ENCODE assay signal across 8 mouse cellular contexts in genomic region chr10:38965857-38966256, GRCm38 (mm10). TPM values are rescaled to one million over a fixed set of nuclear protein-coding genes. Genes with fewer than 3 reads are reported as not detected.
DNase-seq lines count a peak whose midpoint lies in the region; ATAC-seq and TF ChIP-seq lines count a peak whose summit lies in the region.

No protein-coding gene starts in this region.

- TF ChIP-seq POLR2A in olfactory bulb, adult 2 months (IDR thresholded peaks at IDR 0.05; ENCODE audit: insufficient read depth, low read depth, low read length) = no peak

- H3K27ac ChIP-seq in hindbrain, embryonic 10.5 days = peak overlapping the region; percentile 82
- H3K27ac ChIP-seq in liver, embryonic 14.5 days = no peak overlapping the region
- H3K27ac ChIP-seq in olfactory bulb, adult 2 months (ENCODE audit: insufficient read depth, low read depth, low read length) = no peak overlapping the region

- under 1% methylated on average over 14 of the region's 14 CpGs for WGBS in hindbrain, embryonic 10.5 days
- 5% methylated on average over 14 of the region's 14 CpGs for WGBS in liver, embryonic 14.5 days (ENCODE audit: insufficient replicate concordance)
- WGBS in olfactory bulb, adult 2 months = 18% methylated on average over 14 of the region's 14 CpGs

- peak overlapping the region; percentile 40 for H3K4me2 ChIP-seq in liver, embryonic 14.5 days (ENCODE audit: low read depth)

- no peaks in the 10 kb centered on the region for H3K36me3 ChIP-seq in hindbrain, embryonic 10.5 days
- H3K36me3 ChIP-seq in liver, embryonic 14.5 days (replicated peaks; ENCODE audit: control insufficient read depth, insufficient read depth, low read depth) = no peaks in the 10 kb centered on the region

- TF ChIP-seq EP300 in liver, embryonic 14.5 days (IDR thresholded peaks at IDR 0.05; ENCODE audit: low read depth) = no peak

- H3K4me3 ChIP-seq in hindbrain, embryonic 10.5 days = peak overlapping the region; percentile 56
- H3K4me3 ChIP-seq in liver, embryonic 14.5 days (ENCODE audit: insufficient read depth in 1 of 2, low read depth in 2 of 2, low read length in 2 of 2) = peak overlapping the region; percentile 10 to 26; a peak in 3 of 4 replicates
- H3K4me3 ChIP-seq in olfactory bulb, adult 2 months (ENCODE audit: insufficient read depth, low read depth, low read length) = peak overlapping the region; percentile 42

- ATAC-seq in liver, embryonic 14.5 days (ENCODE audit: insufficient read depth) = no peak

- H3K9me3 ChIP-seq in hindbrain, embryonic 10.5 days = no peaks in the 10 kb centered on the region
- no peaks in the 10 kb centered on the region for H3K9me3 ChIP-seq in liver, embryonic 14.5 days (ENCODE audit: control insufficient read depth, low read length)

- TF ChIP-seq CTCF in liver, embryonic 14.5 days (IDR thresholded peaks at IDR 0.05; ENCODE audit: low read depth) = no peak
- no peak for TF ChIP-seq CTCF in olfactory bulb, adult 2 months (IDR thresholded peaks at IDR 0.05; ENCODE audit: insufficient read depth, low read depth, low read length)

- H3K27me3 ChIP-seq in hindbrain, embryonic 10.5 days (ENCODE audit: insufficient read depth, poor library complexity, severe bottlenecking) = 0 out of 2 replicates have a peak, but pooled peaks cover 5% of the 10 kb centered on the region
- H3K27me3 ChIP-seq in liver, embryonic 14.5 days (ENCODE audit: control insufficient read depth, insufficient read depth, low read length) = no peaks in the 10 kb centered on the region; the same call in 1 of the 2 replicates

- H3K9ac ChIP-seq in liver, embryonic 14.5 days (replicated peaks) = no peak overlapping the region

- peaks cover 15% of the 10 kb centered on the region for H3K4me1 ChIP-seq in hindbrain, embryonic 10.5 days (replicated peaks)
- H3K4me1 ChIP-seq in liver, embryonic 14.5 days (replicated peaks; ENCODE audit: control insufficient read depth in 2 of 2, insufficient read depth in 2 of 2, low read length in 1 of 2) = no peaks in the 10 kb centered on the region
- H3K4me1 ChIP-seq in olfactory bulb, adult 2 months (ENCODE audit: control insufficient read depth, insufficient read depth, low read length) = peaks cover 9% of the 10 kb centered on the region

- peak; percentile 11 to 78 for DNase-seq in adrenal gland, adult (ENCODE audit: inconsistent age in 2 of 2, low spot score in 1 of 2)
- DNase-seq in adrenal gland, adult 8-10 months = no peak
- DNase-seq in urinary bladder, adult 2 months (ENCODE audit: low spot score) = peak; percentile 28
- DNase-seq in urinary bladder, postnatal 14 days (ENCODE audit: low spot score) = no peak
- peak; percentile 44 for DNase-seq in hindbrain, embryonic 10.5 days (ENCODE audit: low spot score)
- no peak for DNase-seq in liver, embryonic 14.5 days (ENCODE audit: low read depth in 3 of 3, low spot score in 3 of 3)
- no peak for DNase-seq in adipocyte (ENCODE audit: low spot score)

RNA-seq across cellular contexts. Expression of gene Lama4, which starts 0.5 kb away (rescaled TPM):
- 10 to 100 TPM; 23.3 to 76.8 (median 55.6) TPM for total RNA-seq in adrenal gland, adult 8-10 months (2022)
- 76.5 and 88.3 TPM in 2 replicates for polyA plus RNA-seq in urinary bladder, adult 2 months (2012; rRNA removed)
- polyA plus RNA-seq in hindbrain, embryonic 10.5 days (2016; fragmentation: Nextera tagmentation; extraction: Ambion mirVana) = 15.0 and 17.5 TPM in 2 replicates
- polyA plus RNA-seq in liver, embryonic 14.5 days (2012; rRNA removed) = 0.48 and 0.94 TPM in 2 replicates
- 0.54 and 0.91 TPM in 2 replicates for polyA plus RNA-seq in liver, embryonic 14.5 days (2014; fragmentation: Nextera tagmentation; extraction: Ambion mirVana)
- polyA plus RNA-seq in olfactory bulb, adult 2 months (2012; ENCODE audit: insufficient read depth, insufficient read length, low replicate concordance, missing spikeins) = not detected in 2 replicates

Comparison
In these comparisons a context has a peak if more than half of its experiments do, and no peak if none do; other contexts are left out.
1. DNase-seq: peak in adrenal gland, adult (2 of 2), urinary bladder, adult 2 months (single experiment) and hindbrain, embryonic 10.5 days (single experiment); none in adrenal gland, adult 8-10 months (single experiment), urinary bladder, postnatal 14 days (single experiment), liver, embryonic 14.5 days (0 of 3) and adipocyte (single experiment).
2. Peak in every context shown above with its lines, with median percentiles within 50 percentile points of each other: H3K4me3 ChIP-seq.